Mouse (Mus musculus) left cerebral cortex, adult 6 months (tissue): ENCODE results near the gene Cbr3. TPM values are rescaled to one million over a fixed set of nuclear protein-coding genes. Genes with fewer than 3 reads are reported as not detected.

Experiments
- long read RNA-seq, 2 experiments: library from polyadenylated mRNA; unstranded; transcript quantifications; one replicate each; pipeline ENCODE4 v2.0.0; 2019 to 2020
- polyA plus RNA-seq: library from polyadenylated mRNA; unstranded; fragments of <200 nt; fragmentation: Nextera tagmentation; gene quantifications from 2 replicates; pipeline ENCODE4 v1.2.3, GENCODE M21; 2021

Cbr3 gene
- polyA plus RNA-seq: 17.9 and 23.6 TPM in 2 replicates
- long read RNA-seq, experiment 1, transcript Cbr3-201 (3 exons, 1,170 nt): major isoform, 62 of 65 reads
- long read RNA-seq, experiment 1, partial matches to known transcripts: 2 of 65 reads
- long read RNA-seq, experiment 1, other reads (novel, unspliced or antisense): 1 of 65 reads
- long read RNA-seq, experiment 2, transcript Cbr3-201 (3 exons, 1,170 nt): major isoform, 24 of 27 reads
- long read RNA-seq, experiment 2, partial matches to known transcripts: 3 of 27 reads
- long read RNA-seq, experiment 2, other reads (novel, unspliced or antisense): 0 of 27 reads

DNA sequence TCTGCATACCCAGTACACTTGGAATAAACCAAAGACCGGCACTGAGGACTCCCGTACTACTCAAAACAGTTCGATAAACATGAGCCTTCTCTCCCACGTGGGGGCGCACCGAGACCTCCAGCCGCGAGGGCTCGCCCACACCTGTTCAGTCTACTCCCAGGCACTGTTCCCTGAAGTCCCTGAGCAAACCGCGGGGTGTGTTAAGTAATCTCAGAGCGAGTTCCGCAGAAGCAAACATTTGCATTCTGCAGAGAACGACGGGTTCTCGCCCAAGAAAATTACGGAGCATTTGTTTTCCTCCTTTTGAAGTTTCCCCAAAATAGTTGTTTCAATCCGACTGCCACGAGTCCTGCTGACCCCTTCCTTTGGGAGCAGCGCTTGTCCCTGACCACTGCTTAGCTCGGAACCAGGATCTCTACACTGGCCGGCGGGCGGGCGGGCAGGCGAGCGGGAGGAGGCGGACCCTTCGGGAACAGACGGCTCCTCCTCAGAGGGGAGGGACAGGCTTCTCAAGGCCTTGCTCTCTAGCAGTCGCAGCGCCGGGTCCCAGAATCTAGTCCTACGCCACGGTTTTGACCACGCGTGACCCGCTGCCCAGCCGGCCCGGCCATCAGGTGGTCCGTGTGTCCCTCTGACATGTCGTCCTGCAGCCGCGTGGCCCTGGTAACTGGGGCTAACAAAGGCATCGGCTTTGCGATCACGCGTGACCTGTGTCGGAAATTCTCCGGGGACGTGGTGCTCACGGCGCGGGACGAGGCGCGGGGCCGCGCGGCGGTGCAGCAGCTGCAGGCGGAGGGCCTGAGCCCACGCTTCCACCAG, at the start of gene Cbr3:
Gene Cbr3 (plus strand): TSS at position 527 of the 819 bp plus-strand sequence.

DNA sequence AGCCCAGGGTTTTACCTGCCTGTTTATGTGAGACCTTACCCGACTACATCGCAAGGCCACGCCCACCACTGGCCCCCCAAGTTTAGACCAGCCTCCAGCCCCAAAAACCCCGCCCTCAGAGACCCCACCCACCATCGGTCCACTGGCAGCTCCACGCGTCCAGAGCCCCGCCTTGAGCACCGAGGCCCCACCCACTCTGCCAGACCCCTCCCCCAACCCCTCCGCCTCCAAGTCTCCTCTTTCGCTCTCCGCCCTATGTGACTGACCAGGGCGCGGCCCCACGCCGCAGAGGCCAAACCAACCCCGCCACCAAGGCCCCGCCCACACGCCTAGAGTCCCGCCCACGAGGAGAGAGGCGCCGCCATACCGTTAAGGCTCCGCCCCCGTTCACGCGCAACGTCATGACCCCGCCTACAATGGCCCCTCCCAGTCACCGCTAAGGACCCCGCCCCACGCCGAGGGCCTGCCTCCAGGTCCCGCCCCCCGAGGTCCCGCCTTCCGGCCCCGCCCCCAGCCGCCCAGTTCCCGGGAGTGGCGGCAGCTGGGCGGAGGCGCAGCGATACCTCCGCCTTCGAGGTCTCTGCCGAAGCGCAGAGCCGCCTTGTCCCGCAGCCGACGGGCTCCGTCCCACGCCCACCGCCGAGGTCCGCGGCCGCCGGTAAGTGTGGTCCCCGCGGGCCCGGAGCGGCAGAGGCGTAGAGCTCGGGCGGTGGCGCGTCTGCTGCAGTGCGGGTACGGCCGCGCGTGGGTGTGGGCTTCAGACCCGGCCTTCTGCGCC, 28.6 kb downstream of the Cbr3 start, which contains the start of gene Dop1b:
Gene Dop1b (plus strand): TSS at position 494 of the 778 bp plus-strand sequence.

Other genes starting within 250 kb of the Cbr3 start
- gene Setd4, start 79.2 kb upstream of the Cbr3 start, polyA plus RNA-seq: 3.0 and 3.1 TPM in 2 replicates
- 96.0 and 120 TPM in 2 replicates for gene Cbr1, start 77.4 kb upstream of the Cbr3 start, polyA plus RNA-seq
- gene Gm5678, start 55.1 kb upstream of the Cbr3 start, polyA plus RNA-seq: 0.49 and 1.2 TPM in 2 replicates
- 25.3 and 26.1 TPM in 2 replicates for gene Dop1b, start 28.7 kb downstream of the Cbr3 start, polyA plus RNA-seq
- gene Morc3, start 148.9 kb downstream of the Cbr3 start, polyA plus RNA-seq: 6.6 and 19.1 TPM in 2 replicates
- gene Chaf1b, start 200.7 kb downstream of the Cbr3 start, polyA plus RNA-seq: 0.65 and 0.97 TPM in 2 replicates